Mouse (Mus musculus) E14TG2a.4 (cell line): ENCODE results near the gene Atp5l.

Experiments used
- CTCF ChIP-seq: conservative IDR thresholded peaks from 2 replicates; pipeline ENCODE4 v1.5.1; 2014; ENCODE audit warnings: low read length
- NANOG ChIP-seq: IDR thresholded peaks from 2 replicates; pipeline ENCODE4 v1.6.1; 2014; ENCODE audit warnings: borderline replicate concordance, low read length, mixed read lengths

GRCm38 (mm10) chr9:44920374-44921122, at the start of gene Atp5l:
- TF ChIP-seq CTCF: no peak
- no peak for TF ChIP-seq NANOG
